Mouse (Mus musculus): ENCODE data around the gene Zranb1.

DNA sequence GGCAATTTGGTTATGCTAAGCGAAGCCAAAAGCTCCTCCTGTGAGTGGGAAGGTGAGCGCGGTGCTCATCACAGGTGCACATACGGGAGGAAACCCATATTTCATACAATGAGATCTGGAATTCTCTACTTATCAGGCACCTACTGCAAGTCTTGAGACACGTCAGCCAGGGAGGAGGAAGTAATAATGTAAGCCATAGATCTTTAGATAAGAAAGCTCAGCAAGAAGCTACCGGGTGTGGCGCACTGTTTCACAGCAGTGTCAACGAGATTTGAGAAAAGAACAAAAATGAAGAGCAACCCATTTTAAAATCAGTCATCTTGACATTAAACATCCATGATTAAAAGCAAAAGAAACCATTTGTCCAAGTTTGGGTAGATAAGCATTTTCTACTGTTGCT is 98.1 kb downstream of the Zranb1 start:
- TF ChIP-seq CHD2 (IDR thresholded peaks at IDR 0.05; ENCODE audit: low read depth, low read length) (no peak), MAFK (IDR thresholded peaks at IDR 0.05; ENCODE audit: insufficient read depth, low read depth, low read length) (no peak)

Data from ES-E14 (cell line).